Comparison of ENCODE assay signal across 7 mouse cellular contexts in the genomic region with DNA sequence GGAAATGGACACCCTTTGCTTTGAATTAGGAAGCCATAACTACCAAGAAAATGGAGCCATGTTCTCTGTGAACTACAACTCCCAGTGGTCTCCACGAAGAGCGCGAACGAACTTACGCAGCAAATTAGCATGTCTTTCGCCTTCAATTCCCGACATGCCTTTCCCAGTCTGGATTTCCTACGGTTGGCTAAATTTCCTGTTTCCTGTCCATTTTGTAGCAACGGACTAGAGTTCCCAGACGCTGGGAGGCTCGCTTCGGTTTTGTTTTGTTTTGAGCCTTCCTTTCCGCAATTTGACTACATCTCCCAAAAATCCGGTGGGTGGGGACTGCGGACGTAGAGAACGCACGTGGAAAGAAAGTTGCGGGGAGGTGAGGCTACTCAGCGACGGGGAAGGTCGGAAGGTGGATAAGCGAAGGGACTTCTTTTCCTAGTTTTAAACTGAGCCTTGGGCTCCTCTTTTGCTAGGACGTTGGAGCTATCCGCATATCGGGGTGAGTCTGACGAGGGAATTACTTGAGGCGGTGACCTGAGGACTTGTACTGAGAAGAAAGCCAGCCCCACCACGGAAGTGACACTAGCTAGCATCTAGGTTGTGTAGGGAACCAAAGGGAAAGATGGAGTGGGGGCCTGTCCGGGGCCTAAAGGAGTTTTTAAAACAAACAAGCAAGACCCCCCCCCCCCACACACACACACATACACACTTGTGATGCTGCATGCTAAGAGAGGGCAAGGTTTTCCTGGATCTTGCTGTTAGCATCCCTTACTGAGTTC. TPM values are rescaled to one million over a fixed set of nuclear protein-coding genes. Genes with fewer than 3 reads are reported as not detected.
A peak's percentile ranks its signal among the peaks of the same experiment; 100 is the strongest.
DNase-seq lines count a peak whose midpoint lies in the region; ATAC-seq lines count a peak whose summit lies in the region.

Gene Mrpl24 (plus strand): TSS at position 171 of the 773 bp plus-strand sequence.

- peaks cover 3% of the 10 kb centered on the region; the same call in 1 of the 2 replicates for H3K4me1 ChIP-seq in intestine, embryonic 16.5 days (ENCODE audit: control insufficient read depth, insufficient read depth, low read length)
- H3K4me1 ChIP-seq in midbrain, embryonic 11.5 days (ENCODE audit: control insufficient read depth, insufficient read depth, low read length) = peaks cover 5% of the 10 kb centered on the region

- intact Hi-C loops in left cerebral cortex, postnatal 36 days (cut with DNase I) = loop anchor here (1.0 kb wide), 2 partner anchors 11 to 34 kb away; partner anchors contain the start of genes Isg20l2, Prcc and Rrnad1

- H3K9ac ChIP-seq in intestine, embryonic 16.5 days (ENCODE audit: low read depth, low read length) = peak within 1 kb of the TSS; percentile 77
- H3K9ac ChIP-seq in midbrain, embryonic 11.5 days (ENCODE audit: low read length) = peak within 1 kb of the TSS; percentile 60

- ATAC-seq in intestine, embryonic 16.5 days = peak; percentile 90
- peak; percentile 82 for ATAC-seq in midbrain, embryonic 11.5 days (ENCODE audit: low FRiP score)

- H3K27me3 ChIP-seq in intestine, embryonic 16.5 days (replicated peaks; ENCODE audit: control insufficient read depth, insufficient read depth, low read length) = no peaks in the 10 kb centered on the region
- H3K27me3 ChIP-seq in midbrain, embryonic 11.5 days (ENCODE audit: control insufficient read depth, insufficient read depth, low read length) = no peaks in the 10 kb centered on the region

- no peaks in the 10 kb centered on the region for H3K9me3 ChIP-seq in intestine, embryonic 16.5 days (ENCODE audit: control insufficient read depth, low read length)
- no peaks in the 10 kb centered on the region for H3K9me3 ChIP-seq in midbrain, embryonic 11.5 days (ENCODE audit: control insufficient read depth, low read length)

- under 1% methylated on average over 30 of the region's 30 CpGs for WGBS in intestine, embryonic 16.5 days
- under 1% methylated on average over 30 of the region's 30 CpGs for WGBS in midbrain, embryonic 11.5 days

- peak within 1 kb of the TSS; percentile 64 for H3K4me2 ChIP-seq in intestine, embryonic 16.5 days (ENCODE audit: low read depth, low read length)
- H3K4me2 ChIP-seq in midbrain, embryonic 11.5 days = peak within 1 kb of the TSS; percentile 68

- H3K36me3 ChIP-seq in intestine, embryonic 16.5 days (ENCODE audit: control insufficient read depth, insufficient read depth, low read length) = peaks cover 5% of the 10 kb centered on the region; the same call in 1 of the 2 replicates
- H3K36me3 ChIP-seq in midbrain, embryonic 11.5 days (ENCODE audit: control insufficient read depth, insufficient read depth, low read length) = peaks cover 6% of the 10 kb centered on the region; the same call in 1 of the 2 replicates

- peak within 1 kb of the TSS; percentile 86 for H3K27ac ChIP-seq in intestine, embryonic 16.5 days (ENCODE audit: low read length)
- no peak within 1 kb of the TSS for H3K27ac ChIP-seq in midbrain, embryonic 11.5 days (ENCODE audit: low read depth, low read length)

- peak; percentile 84 for DNase-seq in adrenal gland, adult 2 months
- DNase-seq in embryo, embryonic 9.5 days (ENCODE audit: extremely low spot score) = peak; percentile 83
- DNase-seq in gastrocnemius, postnatal 4 days (ENCODE audit: low spot score in 2 of 2) = peak; percentile 43 to 65
- DNase-seq in left cerebral cortex, postnatal 36 days (ENCODE audit: low spot score in 2 of 2) = peak; percentile 83 to 86
- DNase-seq in midbrain, embryonic 11.5 days (ENCODE audit: low spot score, missing footprints) = peak; percentile 96
- peak; percentile 88 for DNase-seq in skeletal muscle tissue, adult 2 months (ENCODE audit: low read depth, low spot score)

- peak within 1 kb of the TSS; percentile 71 for H3K4me3 ChIP-seq in intestine, embryonic 16.5 days (ENCODE audit: low read length)
- peak within 1 kb of the TSS; percentile 53 for H3K4me3 ChIP-seq in midbrain, embryonic 11.5 days (ENCODE audit: low read depth, low read length)

RNA-seq across cellular contexts. Expression of gene Mrpl24, which starts in this region (rescaled TPM):
- 100 to 1,000 TPM; 114 to 120 TPM for total RNA-seq in adrenal gland, adult 2 months (2021)
- polyA plus RNA-seq in adrenal gland, adult 2 months (2012; rRNA removed) = 15.1 and 18.0 TPM in 2 replicates
- total RNA-seq in gastrocnemius, postnatal 4 days (2021) = 10 to 100 TPM; 55.0 to 57.0 TPM
- 78.7 and 80.6 TPM in 2 replicates for polyA plus RNA-seq in intestine, embryonic 16.5 days (2015; fragmentation: Nextera tagmentation; extraction: Ambion mirVana)
- 10 to 100 TPM; 44.6 to 54.9 TPM for total RNA-seq in left cerebral cortex, postnatal 36 days (2021)
- 73.9 and 84.5 TPM in 2 replicates for polyA plus RNA-seq in midbrain, embryonic 11.5 days (2014; fragmentation: Nextera tagmentation; extraction: Ambion mirVana)
